Mouse (Mus musculus): Measurements from ENCODE around the gene Ifna5.
"Not testable (repeated sequence)": the region's sequence is repeated elsewhere in the genome, so short reads cannot be mapped to it uniquely, and the experiment has no call there.

The Ifna5 gene

GRCm38 (mm10) chr4:88835225-88835624 lies at the start of gene Ifna5:
Ifna5 (plus strand) TSS chr4:88835525.
- in situ Hi-C loops (cut with MboI) = not testable (repeated sequence)

GRCm38 (mm10) chr4:88788402-88788801 lies 46.9 kb upstream of the Ifna5 start, which contains the start of gene Gm13277:
Gm13277 (plus strand) TSS chr4:88788632.
- in situ Hi-C loops (cut with MboI) = not testable (repeated sequence)

GRCm38 (mm10) chr4:88791250-88791649 lies 44.1 kb upstream of the Ifna5 start, which contains the start of gene Gm13278:
Gm13278 (plus strand) TSS chr4:88791550.
- in situ Hi-C loops (cut with MboI) = not testable (repeated sequence)

GRCm38 (mm10) chr4:88793936-88794675 lies 41.2 kb upstream of the Ifna5 start, which contains the start of gene Gm13275:
Gm13275 (plus strand) TSS chr4:88794487.
- in situ Hi-C loops (cut with MboI) = not testable (repeated sequence)

GRCm38 (mm10) chr4:88797097-88797496 lies 38.2 kb upstream of the Ifna5 start, which contains the start of gene Gm13279:
Gm13279 (plus strand) TSS chr4:88797397.
- in situ Hi-C loops (cut with MboI) = not testable (repeated sequence)

- in situ Hi-C loops (cut with MboI) = not testable (repeated sequence)
These were observed 36.0 kb upstream of the Ifna5 start, which contains the start of gene Gm13285 for GRCm38 (mm10) chr4:88799365-88799764. Gm13285 (plus strand) TSS chr4:88799665.

GRCm38 (mm10) chr4:88802954-88803353 lies 32.4 kb upstream of the Ifna5 start, which contains the start of gene Gm13287:
Gm13287 (plus strand) TSS chr4:88803254.
- in situ Hi-C loops (cut with MboI) = not testable (repeated sequence)

GRCm38 (mm10) chr4:88805231-88805630 lies 30.1 kb upstream of the Ifna5 start, which contains the start of gene Gm13288:
Gm13288 (plus strand) TSS chr4:88805531.
- in situ Hi-C loops (cut with MboI) = not testable (repeated sequence)

- in situ Hi-C loops (cut with MboI) = not testable (repeated sequence)
These were observed 29.6 kb upstream of the Ifna5 start for GRCm38 (mm10) chr4:88805761-88806160.

GRCm38 (mm10) chr4:88815928-88816327 lies 19.4 kb upstream of the Ifna5 start, which contains the start of gene Ifna7:
Ifna7 (plus strand) TSS chr4:88816228.
- in situ Hi-C loops (cut with MboI) = no loop called here

GRCm38 (mm10) chr4:88819659-88820058 lies 15.7 kb upstream of the Ifna5 start, which contains the start of gene Ifna11:
Ifna11 (plus strand) TSS chr4:88819959.
- in situ Hi-C loops (cut with MboI) = no loop called here

GRCm38 (mm10) chr4:88822995-88823394 lies 12.3 kb upstream of the Ifna5 start:
- in situ Hi-C loops (cut with MboI) = no loop called here

- in situ Hi-C loops (cut with MboI) = not testable (repeated sequence)
These were observed 8.2 kb upstream of the Ifna5 start, which contains the start of gene Ifna6 for GRCm38 (mm10) chr4:88827116-88827515. Ifna6 (plus strand) TSS chr4:88827416.

- in situ Hi-C loops (cut with MboI) = no loop called here
These were observed 4.8 kb upstream of the Ifna5 start for GRCm38 (mm10) chr4:88830523-88830922.

- in situ Hi-C loops (cut with MboI) = no loop called here
These were observed 3.5 kb downstream of the Ifna5 start for GRCm38 (mm10) chr4:88838828-88839227.

GRCm38 (mm10) chr4:88840058-88840457 lies 4.7 kb downstream of the Ifna5 start:
- in situ Hi-C loops (cut with MboI) = no loop called here

- in situ Hi-C loops (cut with MboI) = no loop called here
These were observed 6.2 kb downstream of the Ifna5 start, which contains the start of gene Ifna4 for GRCm38 (mm10) chr4:88841438-88841911. Ifna4 (plus strand) TSS chr4:88841861.

GRCm38 (mm10) chr4:88845334-88845733 lies 10.0 kb downstream of the Ifna5 start:
- in situ Hi-C loops (cut with MboI) = no loop called here

GRCm38 (mm10) chr4:88849698-88850097 lies 14.4 kb downstream of the Ifna5 start, which contains the start of gene Ifna1:
Ifna1 (plus strand) TSS chr4:88850087.
- in situ Hi-C loops (cut with MboI) = loop anchor here (25.0 kb wide), 3 partner anchors 112 to 438 kb away; partner anchors contain the start of genes Cdkn2a and Mtap

- in situ Hi-C loops (cut with MboI) = loop anchor here (25.0 kb wide), 3 partner anchors 114 to 436 kb away; partner anchors contain the start of genes Cdkn2a and Mtap
These were observed 15.9 kb downstream of the Ifna5 start for GRCm38 (mm10) chr4:88851026-88851763.

- in situ Hi-C loops (cut with MboI) = loop anchor here (25.0 kb wide), 3 partner anchors 122 to 428 kb away; partner anchors contain the start of genes Cdkn2a and Mtap
These were observed 23.9 kb downstream of the Ifna5 start for GRCm38 (mm10) chr4:88859214-88859613.

Data from mature B cell (primary cell).